Mouse (Mus musculus) intestine, postnatal 0 days (tissue): ENCODE measurements around the gene Itm2b. TPM values are rescaled to one million over a fixed set of nuclear protein-coding genes. Genes with fewer than 3 reads are reported as not detected.

ENCODE experiments used
- ATAC-seq: fragments of 200-750 bp; cut with Nextera tagmentation; 2 replicates; pipeline ENCODE4 v1.8.0; 2017; ENCODE audit warnings: mild to moderate bottlenecking, moderate TSS enrichment, moderate library complexity
- H3K27ac ChIP-seq: fragments of 300-500 bp; sonication (generic); 2 replicates; pipeline ENCODE4 v1.5.1; 2014; ENCODE audit warnings: mild to moderate bottlenecking, low read depth, low read length, moderate library complexity
- H3K27me3 ChIP-seq: fragments of 300-500 bp; sonication (generic); replicated peaks from 2 replicates; pipeline ENCODE4 v1.6.1; 2014; ENCODE audit warnings: low read length, mixed read lengths; ENCODE audit not compliant: control insufficient read depth, insufficient read depth
- H3K36me3 ChIP-seq: fragments of 300-500 bp; sonication (generic); 2 replicates; pipeline ENCODE4 v1.6.1; 2014; ENCODE audit warnings: mild to moderate bottlenecking, moderate library complexity; ENCODE audit not compliant: control insufficient read depth, insufficient read depth
- H3K4me1 ChIP-seq: fragments of 300-500 bp; sonication (generic); replicated peaks from 2 replicates; pipeline ENCODE4 v1.6.1; 2014; ENCODE audit warnings: antibody characterized with exemption, low read length, mixed read lengths; ENCODE audit not compliant: control insufficient read depth, insufficient read depth
- H3K4me2 ChIP-seq: fragments of 300-500 bp; sonication (generic); replicated peaks from 2 replicates; pipeline ENCODE4 v1.6.1; 2014; ENCODE audit warnings: low read depth, mild to moderate bottlenecking, moderate library complexity
- H3K4me3 ChIP-seq: fragments of 300-500 bp; sonication (generic); 2 replicates; pipeline ENCODE4 v1.5.1; 2014; ENCODE audit warnings: low read depth, low read length
- H3K9ac ChIP-seq: fragments of 300-500 bp; sonication (generic); 2 replicates; pipeline ENCODE4 v1.6.1; 2014; ENCODE audit warnings: mild to moderate bottlenecking, low read depth, low read length
- H3K9me3 ChIP-seq: fragments of 300-500 bp; sonication (generic); 2 replicates; pipeline ENCODE4 v1.6.1; 2016; ENCODE audit warnings: mixed run types; ENCODE audit not compliant: control insufficient read depth
- CTCF ChIP-seq: sonication (generic); IDR thresholded peaks from 2 replicates; pipeline ENCODE4 v1.5.1; 2016; ENCODE audit warnings: low read depth, mild to moderate bottlenecking, control low read depth, antibody characterized with exemption, moderate library complexity
- WGBS: fragments of 180-500 bp; shearing (Covaris S2); extraction: QIAGEN DNeasy Blood & Tissue Kit; methylation state at CpG from one replicate; pipeline ENCODE4 v1.1.7; 2014; 5-methylcytosine and 5-hydroxymethylcytosine counted together
- polyA plus RNA-seq: library from polyadenylated mRNA; unstranded; fragments of >200 nt; fragmentation: Nextera tagmentation; extraction: Ambion mirVana; gene quantifications from 2 replicates; pipeline ENCODE4 v1.2.1, GENCODE M21; 2015

The Itm2b gene
- polyA plus RNA-seq, result 1,587 and 1,596 TPM in 2 replicates

GRCm38 (mm10) chr14:73384913-73385719, at the start of gene Itm2b:
Itm2b (minus strand) TSS chr14:73385289.
- ATAC-seq, result peak; percentile 93
- Histone ChIP-seq H3K9ac (peak within 1 kb of the TSS; percentile 98), H3K36me3 (0 out of 2 replicates have a peak, but pooled peaks cover 15% of the 10 kb centered on the region), H3K4me3 (peak within 1 kb of the TSS; percentile 97), H3K4me1 (peaks cover 3% of the 10 kb centered on the region), H3K9me3 (no peaks in the 10 kb centered on the region), H3K27me3 (no peaks in the 10 kb centered on the region), H3K4me2 (peak within 1 kb of the TSS; percentile 70), H3K27ac (peak within 1 kb of the TSS; percentile 99)
- peak; percentile 47 for TF ChIP-seq CTCF
- under 1% methylated on average over 59 of the region's 62 CpGs for WGBS

GRCm38 (mm10) chr14:73433487-73433886, 48.4 kb upstream of the Itm2b start:
- 74% methylated on average over 6 of the region's 6 CpGs for WGBS
- Histone ChIP-seq H3K27ac (no peak overlapping the region), H3K4me3 (no peak overlapping the region), H3K9ac (no peak overlapping the region), H3K4me2 (no peak overlapping the region), H3K9me3 (no peaks in the 10 kb centered on the region), H3K27me3 (no peaks in the 10 kb centered on the region), H3K4me1 (no peaks in the 10 kb centered on the region), H3K36me3 (no peaks in the 10 kb centered on the region)
- TF ChIP-seq CTCF, result no peak
- no peak for ATAC-seq

GRCm38 (mm10) chr14:73430571-73430970, 45.5 kb upstream of the Itm2b start:
- 69% methylated on average over 12 of the region's 12 CpGs for WGBS

GRCm38 (mm10) chr14:73425571-73426041, 40.5 kb upstream of the Itm2b start:
- Histone ChIP-seq H3K4me3 (no peak overlapping the region), H3K27ac (no peak overlapping the region), H3K27me3 (no peaks in the 10 kb centered on the region), H3K4me1 (no peaks in the 10 kb centered on the region), H3K4me2 (no peak overlapping the region), H3K9ac (no peak overlapping the region), H3K9me3 (no peaks in the 10 kb centered on the region), H3K36me3 (no peaks in the 10 kb centered on the region)
- 84% methylated on average over 2 of the region's 2 CpGs for WGBS
- no peak for TF ChIP-seq CTCF
- no peak for ATAC-seq

More at GRCm38 (mm10) chr14:73430571-73430970, 45.5 kb upstream of the Itm2b start:
- Histone ChIP-seq H3K4me1 (no peaks in the 10 kb centered on the region), H3K9me3 (no peaks in the 10 kb centered on the region), H3K36me3 (no peaks in the 10 kb centered on the region), H3K27me3 (no peaks in the 10 kb centered on the region), H3K4me3 (no peak overlapping the region), H3K9ac (no peak overlapping the region), H3K4me2 (no peak overlapping the region), H3K27ac (no peak overlapping the region)
- no peak for ATAC-seq
- TF ChIP-seq CTCF, result no peak

GRCm38 (mm10) chr14:73424961-73425360, 39.9 kb upstream of the Itm2b start:
- WGBS, result 77% methylated on average over 6 of the region's 6 CpGs

GRCm38 (mm10) chr14:73423542-73423941, 38.5 kb upstream of the Itm2b start:
- H3K4me2 ChIP-seq, result no peak overlapping the region
- H3K9ac ChIP-seq, result no peak overlapping the region
- no peaks in the 10 kb centered on the region for H3K27me3 ChIP-seq
- no peak for TF ChIP-seq CTCF
- no peak for ATAC-seq
- no peak overlapping the region for H3K27ac ChIP-seq
- H3K4me1 ChIP-seq, result no peaks in the 10 kb centered on the region
- H3K9me3 ChIP-seq, result no peaks in the 10 kb centered on the region
- no peak overlapping the region for H3K4me3 ChIP-seq
- no peaks in the 10 kb centered on the region for H3K36me3 ChIP-seq

More at GRCm38 (mm10) chr14:73424961-73425360, 39.9 kb upstream of the Itm2b start:
- Histone ChIP-seq H3K36me3 (no peaks in the 10 kb centered on the region), H3K27me3 (no peaks in the 10 kb centered on the region), H3K9ac (no peak overlapping the region), H3K4me1 (no peaks in the 10 kb centered on the region), H3K27ac (no peak overlapping the region), H3K4me3 (no peak overlapping the region), H3K4me2 (no peak overlapping the region), H3K9me3 (no peaks in the 10 kb centered on the region)
- TF ChIP-seq CTCF, result no peak
- ATAC-seq, result no peak
